Comparison of ENCODE assay signal across 18 mouse cellular contexts in the genomic region with DNA sequence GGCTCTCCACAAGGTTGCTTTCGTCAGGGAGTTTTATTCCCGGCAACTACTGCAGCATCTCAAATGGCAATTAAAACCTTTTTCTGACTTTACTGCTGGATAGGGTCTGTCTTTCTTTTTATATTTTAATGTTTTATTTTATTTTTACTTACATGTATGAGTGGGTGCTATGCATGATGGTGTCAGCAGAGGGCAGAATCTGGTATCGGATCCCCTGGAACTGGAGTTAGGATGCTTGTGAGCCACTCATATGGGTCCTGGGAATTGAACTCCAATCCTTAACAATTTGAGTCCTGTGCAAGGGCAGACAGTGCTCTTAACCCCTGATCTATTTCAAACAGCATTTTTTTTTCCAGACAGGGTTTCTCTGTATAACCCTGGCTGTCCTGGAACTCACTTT. TPM values are rescaled to one million over a fixed set of nuclear protein-coding genes. Genes with fewer than 3 reads are reported as not detected.
DNase-seq lines count a peak whose midpoint lies in the region; ATAC-seq and TF ChIP-seq lines count a peak whose summit lies in the region.
"Had no signal": no experiment of that assay in that cellular context is flagged by ENCODE, and none has a peak within 500 bp of the region (broad histone marks: within the 10 kb centered on the region; RNA-seq: fewer than 3 reads in every experiment).

No protein-coding gene starts in this region.

- no peak for TF ChIP-seq EP300 in liver, embryonic 14.5 days (IDR thresholded peaks at IDR 0.05; ENCODE audit: low read depth)

- no peak overlapping the region for H3K27ac ChIP-seq in liver, embryonic 14.5 days
- H3K27ac ChIP-seq: heart, embryonic 10.5 days had no signal

- TF ChIP-seq CTCF in liver, embryonic 14.5 days (IDR thresholded peaks at IDR 0.05; ENCODE audit: low read depth) = 0 out of 2 replicates have a peak, but pooled peaks have one; percentile 7

- H3K36me3 ChIP-seq in liver, embryonic 14.5 days (replicated peaks; ENCODE audit: control insufficient read depth, insufficient read depth, low read depth) = no peaks in the 10 kb centered on the region
- H3K36me3 ChIP-seq: G1E; heart, embryonic 10.5 days had no signal

- ATAC-seq in liver, embryonic 14.5 days (ENCODE audit: insufficient read depth) = no peak
- ATAC-seq: activated CD4-positive, CD25-positive, alpha-beta regulatory T cell, adult 4 months; hindbrain, embryonic 16.5 days; midbrain, embryonic 16.5 days had no signal

- DNase-seq in embryo, embryonic 10 days (ENCODE audit: low spot score) = peak; percentile 22
- DNase-seq in embryo, embryonic 9.5 days (ENCODE audit: extremely low spot score) = no peak
- no peak for DNase-seq in liver, embryonic 14.5 days (ENCODE audit: low read depth in 3 of 3, low spot score in 3 of 3)
- DNase-seq in liver (no peak), ES-CJ7 (ENCODE audit: low read depth, low spot score) (peak; percentile 38)
- peak; percentile 11 for DNase-seq in embryo, embryonic 10.5 days (ENCODE audit: low spot score)
- no peak for DNase-seq in urinary bladder, postnatal 36 days (ENCODE audit: low spot score in 2 of 2)
- no peak for DNase-seq in right cerebral cortex, adult 2 months (ENCODE audit: low spot score in 2 of 2)
- DNase-seq: B cell, adult 2 months; cerebellum, adult 11-12 months; gastrocnemius, postnatal 25 days; layer of hippocampus, adult 9-11 months; thymus, adult 18-20 months had no signal

- H3K27me3 ChIP-seq in liver, embryonic 14.5 days (ENCODE audit: control insufficient read depth, insufficient read depth, low read length) = no peaks in the 10 kb centered on the region

- no peak overlapping the region for H3K4me2 ChIP-seq in liver, embryonic 14.5 days (ENCODE audit: low read depth)

- H3K9ac ChIP-seq in liver, embryonic 14.5 days (replicated peaks) = no peak overlapping the region

- no peaks in the 10 kb centered on the region for H3K9me3 ChIP-seq in liver, embryonic 14.5 days (ENCODE audit: control insufficient read depth, low read length)
- H3K9me3 ChIP-seq: G1E; heart, embryonic 10.5 days had no signal

- H3K4me1 ChIP-seq in liver, embryonic 14.5 days (replicated peaks; ENCODE audit: control insufficient read depth in 2 of 2, insufficient read depth in 2 of 2, low read length in 1 of 2) = no peaks in the 10 kb centered on the region
- H3K4me1 ChIP-seq: heart, embryonic 10.5 days had no signal

- no peak overlapping the region for H3K4me3 ChIP-seq in liver, embryonic 14.5 days (ENCODE audit: insufficient read depth in 1 of 2, low read depth in 2 of 2, low read length in 2 of 2)
- H3K4me3 ChIP-seq: heart, embryonic 10.5 days had no signal

- 67% methylated on average over 3 of the region's 3 CpGs for WGBS in liver, embryonic 14.5 days (ENCODE audit: insufficient replicate concordance)

RNA-seq across cellular contexts. Expression of a gene that starts 21.4 kb away (rescaled TPM):
- 5.4 and 10.4 TPM in 2 replicates for polyA plus RNA-seq in liver, embryonic 14.5 days (2012; rRNA removed)
- polyA plus RNA-seq in liver, embryonic 14.5 days (2014; fragmentation: Nextera tagmentation; extraction: Ambion mirVana) = 12.5 and 13.9 TPM in 2 replicates

RNA-seq across cellular contexts. Expression of a gene that starts 34.9 kb away (rescaled TPM):
- 0.91 and 1.2 TPM in 2 replicates for polyA plus RNA-seq in liver, embryonic 14.5 days (2012; rRNA removed)
- polyA plus RNA-seq in liver, embryonic 14.5 days (2014; fragmentation: Nextera tagmentation; extraction: Ambion mirVana) = 2.5 and 2.8 TPM in 2 replicates

Comparison
In these comparisons a context has a peak if more than half of its experiments do, and no peak if none do; other contexts are left out.
1. DNase-seq: peak in embryo, embryonic 10 days (single experiment), ES-CJ7 (single experiment) and embryo, embryonic 10.5 days (single experiment); none in embryo, embryonic 9.5 days (single experiment), liver, embryonic 14.5 days (0 of 3), liver (single experiment), urinary bladder, postnatal 36 days (0 of 2) and right cerebral cortex, adult 2 months (0 of 2).